ENCODE assay signal across 8 mouse cellular contexts in genomic region chr11:113439328-113440030, GRCm38 (mm10).
A peak's percentile ranks its signal among the peaks of the same experiment; 100 is the strongest.
DNase-seq lines count a peak whose midpoint lies in the region; ATAC-seq and TF ChIP-seq lines count a peak whose summit lies in the region.

No protein-coding gene starts in this region.

- TF ChIP-seq CTCF in layer of hippocampus, adult 2 months (conservative IDR thresholded peaks at IDR 0.05): no peak

- H3K36me3 ChIP-seq in embryonic facial prominence, embryonic 15.5 days: no peaks in the 10 kb centered on the region
- H3K36me3 ChIP-seq in midbrain, embryonic 14.5 days (ENCODE audit: control insufficient read depth, insufficient read depth, low read length): no peaks in the 10 kb centered on the region

- H3K27me3 ChIP-seq in embryonic facial prominence, embryonic 15.5 days: no peaks in the 10 kb centered on the region
- peaks cover 9% of the 10 kb centered on the region; the same call in 1 of the 2 replicates for H3K27me3 ChIP-seq in midbrain, embryonic 14.5 days (ENCODE audit: control insufficient read depth, insufficient read depth, low read length)

- H3K4me2 ChIP-seq in embryonic facial prominence, embryonic 15.5 days (replicated peaks): no peak overlapping the region
- H3K4me2 ChIP-seq in midbrain, embryonic 14.5 days (ENCODE audit: low read length): no peak overlapping the region

- H3K4me3 ChIP-seq in embryonic facial prominence, embryonic 15.5 days (replicated peaks): no peak overlapping the region
- H3K4me3 ChIP-seq in layer of hippocampus, adult 2 months: no peak overlapping the region
- H3K4me3 ChIP-seq in midbrain, embryonic 14.5 days (replicated peaks; ENCODE audit: low read depth, low read length): no peak overlapping the region

- WGBS in embryonic facial prominence, embryonic 15.5 days: 52% methylated on average over 20 of the region's 20 CpGs
- 11% methylated on average over 20 of the region's 20 CpGs for WGBS in midbrain, embryonic 14.5 days

- H3K4me1 ChIP-seq in embryonic facial prominence, embryonic 15.5 days: peaks cover 7% of the 10 kb centered on the region; the same call in 1 of the 2 replicates
- H3K4me1 ChIP-seq in midbrain, embryonic 14.5 days (ENCODE audit: control insufficient read depth, insufficient read depth, low read length): 0 out of 2 replicates have a peak, but pooled peaks cover 8% of the 10 kb centered on the region

- no peak for ATAC-seq in embryonic facial prominence, embryonic 15.5 days (ENCODE audit: insufficient number of reproducible peaks, low FRiP score, low TSS enrichment, low read depth)
- ATAC-seq in midbrain, embryonic 14.5 days (ENCODE audit: low FRiP score, low TSS enrichment): peak; percentile 84

- peak; percentile 84 for DNase-seq in embryo, embryonic 10.5 days (ENCODE audit: low spot score)
- peak; percentile 67 to 85 for DNase-seq in layer of hippocampus, adult 2 months (ENCODE audit: low spot score in 2 of 2)
- DNase-seq in midbrain, embryonic 14.5 days: peak; percentile 79
- DNase-seq in adrenal gland, adult 8-10 months: no peak
- no peak for DNase-seq in kidney, postnatal 10 days
- no peak for DNase-seq in kidney, adult 11 months
- DNase-seq in kidney, postnatal 25 days: no peak

- 0 out of 2 replicates have a peak overlapping the region, but pooled peaks have one; percentile 2 for H3K27ac ChIP-seq in embryonic facial prominence, embryonic 15.5 days (replicated peaks)
- H3K27ac ChIP-seq in layer of hippocampus, adult 2 months: 0 out of 2 replicates have a peak overlapping the region, but pooled peaks have one; percentile 10
- H3K27ac ChIP-seq in midbrain, embryonic 14.5 days (replicated peaks; ENCODE audit: low read depth, low read length): peak overlapping the region; percentile 75

- H3K9me3 ChIP-seq in embryonic facial prominence, embryonic 15.5 days (replicated peaks): no peaks in the 10 kb centered on the region
- H3K9me3 ChIP-seq in midbrain, embryonic 14.5 days (ENCODE audit: control insufficient read depth, low read length): 0 out of 2 replicates have a peak, but pooled peaks cover 4% of the 10 kb centered on the region

- H3K9ac ChIP-seq in embryonic facial prominence, embryonic 15.5 days: no peak overlapping the region
- H3K9ac ChIP-seq in midbrain, embryonic 14.5 days (replicated peaks; ENCODE audit: low read length): no peak overlapping the region; the same call in 1 of the 2 replicates

Comparison
In these comparisons a context has a peak if more than half of its experiments do, and no peak if none do; other contexts are left out.
1. DNase-seq: peak in embryo, embryonic 10.5 days (single experiment), layer of hippocampus, adult 2 months (2 of 2) and midbrain, embryonic 14.5 days (single experiment); none in adrenal gland, adult 8-10 months (single experiment), kidney, postnatal 10 days (single experiment), kidney, adult 11 months (single experiment) and kidney, postnatal 25 days (0 of 2).
2. H3K27ac ChIP-seq: peak in every context shown above with its lines; median percentile 75 in midbrain, embryonic 14.5 days; 10 in layer of hippocampus, adult 2 months; 2 in embryonic facial prominence, embryonic 15.5 days.